In genomic region chr10:18482558-18483141, GRCm38 (mm10) we compare ENCODE assay signal across 8 mouse cellular contexts.
DNase-seq lines count a peak whose midpoint lies in the region; ATAC-seq and TF ChIP-seq lines count a peak whose summit lies in the region.

No protein-coding gene starts in this region.

- 23% methylated on average over 4 of the region's 4 CpGs for WGBS in kidney, postnatal 0 days
- WGBS in midbrain, postnatal 0 days = 15% methylated on average over 4 of the region's 4 CpGs
- WGBS in intestine, embryonic 15.5 days = 45% methylated on average over 4 of the region's 4 CpGs

- TF ChIP-seq CTCF in kidney, postnatal 0 days (IDR thresholded peaks at IDR 0.05; ENCODE audit: low read depth) = no peak
- no peak for TF ChIP-seq CTCF in midbrain, postnatal 0 days (IDR thresholded peaks at IDR 0.05)

- H3K4me3 ChIP-seq in kidney, postnatal 0 days (replicated peaks; ENCODE audit: low read depth, low read length) = no peak overlapping the region
- H3K4me3 ChIP-seq in midbrain, postnatal 0 days (ENCODE audit: low read depth, low read length) = no peak overlapping the region
- H3K4me3 ChIP-seq in intestine, embryonic 15.5 days (replicated peaks) = no peak overlapping the region

- DNase-seq in kidney, postnatal 0 days (ENCODE audit: low spot score) = peak; percentile 47
- DNase-seq in kidney, adult 18-20 months = no peak
- DNase-seq in cerebellum, adult 9-11 months = peak; percentile 37
- DNase-seq in heart, adult 8-10 months (ENCODE audit: low spot score) = peak; percentile 28
- peak; percentile 60 to 75 for DNase-seq in layer of hippocampus, adult 8-10 months (ENCODE audit: low spot score in 2 of 2)
- peak; percentile 65 for DNase-seq in midbrain, postnatal 0 days (ENCODE audit: low spot score)
- no peak for DNase-seq in B cell, adult 2 months

- no peak overlapping the region for H3K9ac ChIP-seq in kidney, postnatal 0 days (ENCODE audit: low read depth, low read length)
- no peak overlapping the region for H3K9ac ChIP-seq in midbrain, postnatal 0 days (replicated peaks; ENCODE audit: low read length, poor library complexity, severe bottlenecking)
- no peak overlapping the region for H3K9ac ChIP-seq in intestine, embryonic 15.5 days

- H3K9me3 ChIP-seq in kidney, postnatal 0 days (replicated peaks; ENCODE audit: low read length) = no peaks in the 10 kb centered on the region
- no peaks in the 10 kb centered on the region for H3K9me3 ChIP-seq in midbrain, postnatal 0 days (ENCODE audit: low read length)
- no peaks in the 10 kb centered on the region for H3K9me3 ChIP-seq in intestine, embryonic 15.5 days

- H3K27me3 ChIP-seq in kidney, postnatal 0 days (ENCODE audit: insufficient read depth, low read length) = no peaks in the 10 kb centered on the region
- no peaks in the 10 kb centered on the region for H3K27me3 ChIP-seq in midbrain, postnatal 0 days (ENCODE audit: insufficient read depth, low read length)
- H3K27me3 ChIP-seq in intestine, embryonic 15.5 days (replicated peaks) = no peaks in the 10 kb centered on the region

- peaks cover 7% of the 10 kb centered on the region for H3K4me1 ChIP-seq in kidney, postnatal 0 days (replicated peaks; ENCODE audit: insufficient read depth, low read length)
- H3K4me1 ChIP-seq in midbrain, postnatal 0 days (ENCODE audit: insufficient read depth, low read length) = no peaks in the 10 kb centered on the region
- no peaks in the 10 kb centered on the region; the same call in 1 of the 2 replicates for H3K4me1 ChIP-seq in intestine, embryonic 15.5 days (replicated peaks)

- no peak overlapping the region for H3K4me2 ChIP-seq in kidney, postnatal 0 days (ENCODE audit: low read length)
- no peak overlapping the region for H3K4me2 ChIP-seq in midbrain, postnatal 0 days (ENCODE audit: low read depth, low read length, poor library complexity, severe bottlenecking)
- H3K4me2 ChIP-seq in intestine, embryonic 15.5 days (replicated peaks) = no peak overlapping the region

- no peak for ATAC-seq in kidney, postnatal 0 days (replicated peaks; ENCODE audit: low FRiP score, low read depth)
- ATAC-seq in midbrain, postnatal 0 days (ENCODE audit: low FRiP score) = no peak
- ATAC-seq in intestine, embryonic 15.5 days = no peak

- no peak overlapping the region for H3K27ac ChIP-seq in kidney, postnatal 0 days
- H3K27ac ChIP-seq in midbrain, postnatal 0 days (ENCODE audit: low read depth, low read length) = peak overlapping the region; percentile 43; the same call in 1 of the 2 replicates
- H3K27ac ChIP-seq in intestine, embryonic 15.5 days = no peak overlapping the region

- H3K36me3 ChIP-seq in kidney, postnatal 0 days (ENCODE audit: insufficient read depth, low read length) = no peaks in the 10 kb centered on the region
- no peaks in the 10 kb centered on the region for H3K36me3 ChIP-seq in midbrain, postnatal 0 days (ENCODE audit: insufficient read depth, low read length)
- H3K36me3 ChIP-seq in intestine, embryonic 15.5 days = no peaks in the 10 kb centered on the region

Comparison
In these comparisons a context has a peak if more than half of its experiments do, and no peak if none do; other contexts are left out.
1. DNase-seq: peak in kidney, postnatal 0 days (single experiment), cerebellum, adult 9-11 months (single experiment), heart, adult 8-10 months (single experiment), layer of hippocampus, adult 8-10 months (2 of 2) and midbrain, postnatal 0 days (single experiment); none in kidney, adult 18-20 months (single experiment) and B cell, adult 2 months (0 of 2).